Mouse (Mus musculus) lung, adult 2 months (tissue): Measurements from ENCODE around the gene Kif26b.

Source experiments
- CTCF ChIP-seq: fragments of 200-500 bp; IDR thresholded peaks from 2 replicates; pipeline ENCODE4 v1.5.1; 2011; ENCODE audit warnings: mild to moderate bottlenecking, low read length, control low read depth; ENCODE audit not compliant: insufficient read depth
- POLR2A ChIP-seq: fragments of 200-500 bp; IDR thresholded peaks from 2 replicates; pipeline ENCODE4 v1.6.1; 2011; ENCODE audit warnings: low read depth, mild to moderate bottlenecking, control low read depth, low read length, borderline replicate concordance; ENCODE audit errors: extremely low read depth

- TF ChIP-seq CTCF: no peak
- no peak for TF ChIP-seq POLR2A
Measured at GRCm38 (mm10) chr1:178770626-178771362, 241.9 kb downstream of the Kif26b start.
